Mouse (Mus musculus): ENCODE measurements around the gene Mmp10. TPM values are rescaled to one million over a fixed set of nuclear protein-coding genes. Genes with fewer than 3 reads are reported as not detected.

The Mmp10 gene
- not detected in 2 replicates for polyA plus RNA-seq (2012; rRNA removed)

GRCm38 (mm10) chr9:7502051-7502450 is at the start of gene Mmp10:
TSS of gene Mmp10 (plus strand) at chr9:7502352.
- Histone ChIP-seq H3K4me1 (ENCODE audit: control insufficient read depth, insufficient read depth, insufficient read length) (peaks cover under 1% of the 10 kb centered on the region; the same call in 1 of the 2 replicates), H3K27ac (ENCODE audit: insufficient read depth, low read length) (no peak within 1 kb of the TSS), H3K4me3 (ENCODE audit: extremely low read depth, insufficient read depth, insufficient read length) (no peak within 1 kb of the TSS), H3K36me3 (ENCODE audit: control insufficient read depth, insufficient read depth, low read length) (no peaks in the 10 kb centered on the region), H3K27me3 (ENCODE audit: control insufficient read depth, insufficient read depth, low read length) (no peaks in the 10 kb centered on the region)
- WGBS = 92% methylated on average over 3 of the region's 3 CpGs
- no peak for DNase-seq (ENCODE audit: low read depth in 1 of 2, low spot score in 2 of 2)
- TF ChIP-seq POLR2A (IDR thresholded peaks at IDR 0.05; ENCODE audit: low read depth, low read length) (no peak), CTCF (IDR thresholded peaks at IDR 0.05; ENCODE audit: extremely low read depth, insufficient read depth, insufficient read length, insufficient replicate concordance) (no peak)

- DNase-seq (ENCODE audit: low read depth in 1 of 2, low spot score in 2 of 2) = no peak
- Histone ChIP-seq H3K4me1 (ENCODE audit: control insufficient read depth, insufficient read depth, insufficient read length) (no peaks in the 10 kb centered on the region), H3K27me3 (ENCODE audit: control insufficient read depth, insufficient read depth, low read length) (no peaks in the 10 kb centered on the region), H3K36me3 (ENCODE audit: control insufficient read depth, insufficient read depth, low read length) (no peaks in the 10 kb centered on the region), H3K27ac (ENCODE audit: insufficient read depth, low read length) (no peak overlapping the region), H3K4me3 (ENCODE audit: extremely low read depth, insufficient read depth, insufficient read length) (no peak overlapping the region)
- TF ChIP-seq POLR2A (IDR thresholded peaks at IDR 0.05; ENCODE audit: low read depth, low read length) (no peak), CTCF (IDR thresholded peaks at IDR 0.05; ENCODE audit: extremely low read depth, insufficient read depth, insufficient read length, insufficient replicate concordance) (no peak)
- WGBS = 78% methylated on average over 2 of the region's 2 CpGs
Observed at GRCm38 (mm10) chr9:7453302-7453701, 48.9 kb upstream of the Mmp10 start.

DNA sequence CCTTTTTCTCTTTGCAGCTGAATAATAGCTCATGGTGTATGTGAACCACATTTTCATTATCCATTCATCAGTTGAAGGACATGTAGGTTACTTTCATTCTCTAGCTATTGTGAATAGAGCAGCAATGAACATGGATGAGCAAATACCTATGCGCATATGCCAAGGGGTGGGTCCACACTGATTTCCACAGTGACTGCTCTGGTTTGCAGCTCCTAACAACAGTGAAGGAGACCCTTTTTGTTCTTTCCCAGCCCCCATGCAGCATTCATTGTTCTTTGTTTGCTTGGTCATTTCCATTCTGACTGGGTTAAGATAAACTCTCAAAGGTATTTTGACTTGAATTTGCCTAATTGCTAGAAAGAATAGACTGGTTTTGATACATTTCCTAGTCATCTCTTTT is 31.9 kb upstream of the Mmp10 start:
- H3K4me1 ChIP-seq (ENCODE audit: control insufficient read depth, insufficient read depth, insufficient read length) = no peaks in the 10 kb centered on the region
- H3K27me3 ChIP-seq (ENCODE audit: control insufficient read depth, insufficient read depth, low read length) = no peaks in the 10 kb centered on the region
- no peak overlapping the region for H3K4me3 ChIP-seq (ENCODE audit: extremely low read depth, insufficient read depth, insufficient read length)
- H3K27ac ChIP-seq (ENCODE audit: insufficient read depth, low read length) = no peak overlapping the region
- TF ChIP-seq POLR2A (IDR thresholded peaks at IDR 0.05; ENCODE audit: low read depth, low read length) (no peak), CTCF (IDR thresholded peaks at IDR 0.05; ENCODE audit: extremely low read depth, insufficient read depth, insufficient read length, insufficient replicate concordance) (no peak)
- 91% methylated on average over 1 of the region's 1 CpGs for WGBS
- no peak for DNase-seq (ENCODE audit: low read depth in 1 of 2, low spot score in 2 of 2)
- no peaks in the 10 kb centered on the region for H3K36me3 ChIP-seq (ENCODE audit: control insufficient read depth, insufficient read depth, low read length)

- H3K27ac ChIP-seq (ENCODE audit: insufficient read depth, low read length) = no peak overlapping the region
- H3K36me3 ChIP-seq (ENCODE audit: control insufficient read depth, insufficient read depth, low read length) = no peaks in the 10 kb centered on the region
- H3K4me3 ChIP-seq (ENCODE audit: extremely low read depth, insufficient read depth, insufficient read length) = no peak overlapping the region
- DNase-seq (ENCODE audit: low read depth in 1 of 2, low spot score in 2 of 2) = no peak
- TF ChIP-seq POLR2A (IDR thresholded peaks at IDR 0.05; ENCODE audit: low read depth, low read length) = no peak
- TF ChIP-seq CTCF (IDR thresholded peaks at IDR 0.05; ENCODE audit: extremely low read depth, insufficient read depth, insufficient read length, insufficient replicate concordance) = no peak
- H3K27me3 ChIP-seq (ENCODE audit: control insufficient read depth, insufficient read depth, low read length) = no peaks in the 10 kb centered on the region
- H3K4me1 ChIP-seq (ENCODE audit: control insufficient read depth, insufficient read depth, insufficient read length) = no peaks in the 10 kb centered on the region
- WGBS = 80% methylated on average over 5 of the region's 5 CpGs
Observed at GRCm38 (mm10) chr9:7483684-7484394, 18.3 kb upstream of the Mmp10 start.

- TF ChIP-seq POLR2A (IDR thresholded peaks at IDR 0.05; ENCODE audit: low read depth, low read length) (no peak), CTCF (IDR thresholded peaks at IDR 0.05; ENCODE audit: extremely low read depth, insufficient read depth, insufficient read length, insufficient replicate concordance) (no peak)
- no peak overlapping the region for H3K27ac ChIP-seq (ENCODE audit: insufficient read depth, low read length)
- 88% methylated on average over 3 of the region's 3 CpGs for WGBS
Observed at GRCm38 (mm10) chr9:7501138-7501537, 1.0 kb upstream of the Mmp10 start.

DNA sequence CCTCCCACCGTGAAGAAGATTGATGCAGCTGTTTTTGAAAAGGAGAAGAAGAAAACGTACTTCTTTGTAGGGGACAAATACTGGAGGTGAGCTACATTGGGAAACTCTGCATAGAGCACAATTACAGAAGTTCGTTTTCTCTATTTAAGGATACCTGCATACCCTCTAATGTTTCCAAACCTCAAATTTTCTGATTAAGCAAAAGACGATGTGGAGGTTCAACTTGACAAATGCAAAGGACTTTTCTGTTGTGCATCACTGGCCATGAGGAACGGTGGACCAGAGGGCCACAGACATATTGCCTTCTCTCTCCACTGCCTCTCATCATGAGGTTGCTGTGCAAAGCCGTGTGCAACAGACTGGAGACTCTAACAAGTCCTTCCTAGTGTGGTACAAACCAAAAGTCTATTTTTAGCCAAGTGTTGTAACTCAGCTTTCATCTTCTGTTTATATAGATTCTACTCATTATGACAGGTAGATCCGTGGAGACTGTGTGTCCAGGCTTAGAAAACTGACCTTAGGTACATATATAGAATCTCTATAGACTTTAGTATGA is 5.2 kb downstream of the Mmp10 start:
- TF ChIP-seq CTCF (IDR thresholded peaks at IDR 0.05; ENCODE audit: extremely low read depth, insufficient read depth, insufficient read length, insufficient replicate concordance) (no peak), POLR2A (IDR thresholded peaks at IDR 0.05; ENCODE audit: low read depth, low read length) (no peak)
- Histone ChIP-seq H3K4me3 (ENCODE audit: extremely low read depth, insufficient read depth, insufficient read length) (no peak overlapping the region), H3K36me3 (ENCODE audit: control insufficient read depth, insufficient read depth, low read length) (no peaks in the 10 kb centered on the region), H3K4me1 (ENCODE audit: control insufficient read depth, insufficient read depth, insufficient read length) (peaks cover 5% of the 10 kb centered on the region; the same call in 1 of the 2 replicates), H3K27me3 (ENCODE audit: control insufficient read depth, insufficient read depth, low read length) (no peaks in the 10 kb centered on the region), H3K27ac (ENCODE audit: insufficient read depth, low read length) (no peak overlapping the region)
- no peak for DNase-seq (ENCODE audit: low read depth in 1 of 2, low spot score in 2 of 2)
- WGBS = 29% methylated on average over 7 of the region's 7 CpGs

More at GRCm38 (mm10) chr9:7501138-7501537, 1.0 kb upstream of the Mmp10 start:
- Histone ChIP-seq H3K27me3 (ENCODE audit: control insufficient read depth, insufficient read depth, low read length) (no peaks in the 10 kb centered on the region), H3K36me3 (ENCODE audit: control insufficient read depth, insufficient read depth, low read length) (no peaks in the 10 kb centered on the region), H3K4me3 (ENCODE audit: extremely low read depth, insufficient read depth, insufficient read length) (no peak overlapping the region), H3K4me1 (ENCODE audit: control insufficient read depth, insufficient read depth, insufficient read length) (no peaks in the 10 kb centered on the region)
- no peak for DNase-seq (ENCODE audit: low read depth in 1 of 2, low spot score in 2 of 2)

Measured in spleen, adult 2 months (tissue).